In the genomic region with DNA sequence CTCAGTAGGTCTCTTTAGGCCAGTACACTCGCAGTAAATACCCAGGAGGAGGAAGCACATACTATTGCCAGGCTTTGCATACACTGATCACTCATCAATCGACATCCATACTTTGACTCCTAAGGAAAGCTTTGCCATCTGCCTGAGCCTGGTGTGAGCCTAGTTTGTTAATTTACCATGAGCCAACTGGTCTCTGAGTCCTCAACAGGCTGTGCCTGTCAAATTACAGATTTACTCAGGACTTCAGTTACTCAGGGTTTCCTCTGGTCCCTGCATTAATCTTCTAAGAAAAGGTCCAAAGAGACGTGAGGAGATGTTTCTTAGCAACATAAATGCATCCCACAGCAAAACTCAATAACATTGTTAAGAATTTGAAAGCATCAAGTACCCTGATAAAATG, we compare ENCODE assay signal across 24 mouse cellular contexts. TPM values are rescaled to one million over a fixed set of nuclear protein-coding genes. Genes with fewer than 3 reads are reported as not detected.
DNase-seq lines count a peak whose midpoint lies in the region; ATAC-seq and TF ChIP-seq lines count a peak whose summit lies in the region.
"Had no signal": no experiment of that assay in that cellular context is flagged by ENCODE, and none has a peak within 500 bp of the region (broad histone marks: within the 10 kb centered on the region; RNA-seq: fewer than 3 reads in every experiment).

No protein-coding gene starts in this region.

- ATAC-seq in forebrain, embryonic 13.5 days = peak; percentile 38; the same call in 1 of the 2 replicates
- ATAC-seq in forebrain, embryonic 15.5 days (replicated peaks) = no peak
- ATAC-seq in forebrain, embryonic 16.5 days = no peak
- ATAC-seq: activated CD4-positive, CD25-positive, alpha-beta regulatory T cell, adult 4 months; CD4-positive, CD25-positive, alpha-beta regulatory T cell, adult 4 months; Patski had no signal

- TF ChIP-seq POLR2A in brain, embryonic 14.5 days (IDR thresholded peaks at IDR 0.05; ENCODE audit: borderline replicate concordance, extremely low read depth, insufficient read depth, insufficient read length, poor library complexity, severe bottlenecking) = no peak

- H3K9me3 ChIP-seq in forebrain, embryonic 13.5 days (replicated peaks) = no peaks in the 10 kb centered on the region
- H3K9me3 ChIP-seq in forebrain, embryonic 15.5 days = no peaks in the 10 kb centered on the region
- H3K9me3 ChIP-seq in forebrain, embryonic 16.5 days (ENCODE audit: control insufficient read depth, low read length) = no peaks in the 10 kb centered on the region
- H3K9me3 ChIP-seq in forebrain, embryonic 10.5 days = no peaks in the 10 kb centered on the region
- H3K9me3 ChIP-seq: embryonic facial prominence, embryonic 13.5 days; embryonic facial prominence, embryonic 15.5 days; G1E had no signal

- WGBS in forebrain, embryonic 13.5 days = 49% methylated on average over 3 of the region's 3 CpGs
- WGBS in forebrain, embryonic 15.5 days = 48% methylated on average over 3 of the region's 3 CpGs
- 36% methylated on average over 3 of the region's 3 CpGs for WGBS in forebrain, embryonic 16.5 days
- WGBS in forebrain, embryonic 10.5 days = 77% methylated on average over 3 of the region's 3 CpGs

- peak overlapping the region; percentile 21; the same call in 1 of the 2 replicates for H3K27ac ChIP-seq in forebrain, embryonic 13.5 days
- no peak overlapping the region for H3K27ac ChIP-seq in forebrain, embryonic 15.5 days (replicated peaks)
- H3K27ac ChIP-seq in forebrain, embryonic 16.5 days (ENCODE audit: low read length) = 0 out of 2 replicates have a peak overlapping the region, but pooled peaks have one; percentile 12
- no peak overlapping the region for H3K27ac ChIP-seq in forebrain, embryonic 10.5 days
- H3K27ac ChIP-seq: embryonic facial prominence, embryonic 13.5 days; embryonic facial prominence, embryonic 15.5 days had no signal

- no peaks in the 10 kb centered on the region for H3K27me3 ChIP-seq in forebrain, embryonic 13.5 days
- no peaks in the 10 kb centered on the region for H3K27me3 ChIP-seq in forebrain, embryonic 15.5 days
- H3K27me3 ChIP-seq in forebrain, embryonic 16.5 days (replicated peaks; ENCODE audit: control insufficient read depth, insufficient read depth, low read length) = no peaks in the 10 kb centered on the region
- no peaks in the 10 kb centered on the region for H3K27me3 ChIP-seq in forebrain, embryonic 10.5 days (ENCODE audit: poor library complexity, severe bottlenecking)
- H3K27me3 ChIP-seq: CH12.LX; embryonic facial prominence, embryonic 13.5 days; embryonic facial prominence, embryonic 15.5 days; Patski had no signal

- no peak overlapping the region for H3K4me3 ChIP-seq in forebrain, embryonic 13.5 days
- H3K4me3 ChIP-seq in forebrain, embryonic 15.5 days = no peak overlapping the region
- no peak overlapping the region for H3K4me3 ChIP-seq in forebrain, embryonic 16.5 days (replicated peaks; ENCODE audit: low read length)
- no peak overlapping the region for H3K4me3 ChIP-seq in forebrain, embryonic 10.5 days
- H3K4me3 ChIP-seq: embryonic facial prominence, embryonic 13.5 days; embryonic facial prominence, embryonic 15.5 days; erythroblast, embryonic 14.5 days had no signal

- no peak for DNase-seq in forebrain, embryonic 10.5 days (ENCODE audit: extremely low spot score, low spot score)
- DNase-seq in brain, embryonic 14.5 days (ENCODE audit: low read depth) = peak; percentile 49
- DNase-seq: adrenal gland, adult 8-10 months; adrenal gland, postnatal 14 days; adrenal gland, postnatal 36 days; B cell, adult 2 months; cerebellum, adult 11 months; cerebellum, adult 18-20 months; cerebellum, adult 8-10 months; cerebellum, adult 9-11 months; cerebellum, postnatal 14 days; cerebellum, postnatal 36 days; embryo, embryonic 11 days had no signal

- no peak overlapping the region for H3K4me2 ChIP-seq in forebrain, embryonic 13.5 days
- no peak overlapping the region for H3K4me2 ChIP-seq in forebrain, embryonic 15.5 days (replicated peaks)
- H3K4me2 ChIP-seq in forebrain, embryonic 16.5 days (ENCODE audit: low read length) = no peak overlapping the region
- H3K4me2 ChIP-seq: embryonic facial prominence, embryonic 13.5 days; embryonic facial prominence, embryonic 15.5 days had no signal

- no peak for TF ChIP-seq CTCF in brain, embryonic 14.5 days (IDR thresholded peaks at IDR 0.05; ENCODE audit: borderline replicate concordance, extremely low read depth, insufficient read depth, insufficient read length)

- H3K9ac ChIP-seq in forebrain, embryonic 13.5 days = no peak overlapping the region
- no peak overlapping the region for H3K9ac ChIP-seq in forebrain, embryonic 15.5 days (replicated peaks)
- no peak overlapping the region for H3K9ac ChIP-seq in forebrain, embryonic 16.5 days (replicated peaks; ENCODE audit: low read depth, low read length)
- H3K9ac ChIP-seq: embryonic facial prominence, embryonic 13.5 days; embryonic facial prominence, embryonic 15.5 days had no signal

- H3K36me3 ChIP-seq in forebrain, embryonic 13.5 days (ENCODE audit: poor library complexity, severe bottlenecking) = no peaks in the 10 kb centered on the region
- H3K36me3 ChIP-seq in forebrain, embryonic 15.5 days = no peaks in the 10 kb centered on the region
- H3K36me3 ChIP-seq in forebrain, embryonic 16.5 days (ENCODE audit: control insufficient read depth, insufficient read depth) = no peaks in the 10 kb centered on the region
- H3K36me3 ChIP-seq in forebrain, embryonic 10.5 days (replicated peaks) = no peaks in the 10 kb centered on the region
- H3K36me3 ChIP-seq: embryonic facial prominence, embryonic 13.5 days; embryonic facial prominence, embryonic 15.5 days; G1E had no signal

- H3K4me1 ChIP-seq in forebrain, embryonic 13.5 days = peaks cover 9% of the 10 kb centered on the region
- peaks cover 11% of the 10 kb centered on the region for H3K4me1 ChIP-seq in forebrain, embryonic 15.5 days
- H3K4me1 ChIP-seq in forebrain, embryonic 16.5 days (replicated peaks; ENCODE audit: control insufficient read depth, insufficient read depth, low read length) = peaks cover 4% of the 10 kb centered on the region
- no peaks in the 10 kb centered on the region for H3K4me1 ChIP-seq in forebrain, embryonic 10.5 days
- H3K4me1 ChIP-seq: embryonic facial prominence, embryonic 13.5 days; embryonic facial prominence, embryonic 15.5 days had no signal

RNA-seq across cellular contexts. Expression of a gene that starts 50.0 kb away (rescaled TPM):
- 16.7 and 19.9 TPM in 2 replicates for polyA plus RNA-seq in forebrain, embryonic 13.5 days (2015; fragmentation: Nextera tagmentation; extraction: Ambion mirVana)
- polyA plus RNA-seq in forebrain, embryonic 15.5 days (2015; fragmentation: Nextera tagmentation; extraction: Ambion mirVana) = 17.8 and 20.7 TPM in 2 replicates
- 19.3 and 22.1 TPM in 2 replicates for polyA plus RNA-seq in forebrain, embryonic 16.5 days (2015; fragmentation: Nextera tagmentation; extraction: Ambion mirVana)
- polyA plus RNA-seq in forebrain, embryonic 10.5 days (2016; fragmentation: Nextera tagmentation; extraction: Ambion mirVana) = 22.0 and 22.9 TPM in 2 replicates
- polyA plus RNA-seq in brain, embryonic 14.5 days (2012; rRNA removed) = 18.9 and 24.2 TPM in 2 replicates

Comparison
In these comparisons a context has a peak if more than half of its experiments do, and no peak if none do; other contexts are left out.
1. H3K27ac ChIP-seq: peak in forebrain, embryonic 13.5 days (single experiment) and forebrain, embryonic 16.5 days (single experiment); none in forebrain, embryonic 15.5 days (single experiment) and forebrain, embryonic 10.5 days (single experiment).